Mouse (Mus musculus) kidney, adult 2 months (tissue): Measurements from ENCODE around the gene Dock6.

ENCODE experiments used
- CTCF ChIP-seq: fragments of 200-500 bp; conservative IDR thresholded peaks from 2 replicates; pipeline ENCODE4 v1.5.1; 2011; ENCODE audit warnings: low read depth, mild to moderate bottlenecking, control low read depth, low read length, moderate library complexity, mixed read lengths; ENCODE audit not compliant: insufficient read depth, insufficient read length
- POLR2A ChIP-seq: fragments of 200-500 bp; IDR thresholded peaks from one replicate; pipeline ENCODE4 v1.6.1; 2011; ENCODE audit warnings: low read depth, low read length, control low read depth

- no peak for TF ChIP-seq CTCF
- no peak for TF ChIP-seq POLR2A
Measured at GRCm38 (mm10) chr9:21824366-21824765, 28.1 kb downstream of the Dock6 start.
